Mouse (Mus musculus) frontal cortex, postnatal 25 days (tissue): Measurements from ENCODE around the gene Zfyve16.

Experiments
- DNase-seq, 2 experiments: peaks; one replicate each; pipeline ENCODE4 v3.0.0; 2022; ENCODE audit warnings: low spot score in 2 of 2

Gene Zfyve16

DNA sequence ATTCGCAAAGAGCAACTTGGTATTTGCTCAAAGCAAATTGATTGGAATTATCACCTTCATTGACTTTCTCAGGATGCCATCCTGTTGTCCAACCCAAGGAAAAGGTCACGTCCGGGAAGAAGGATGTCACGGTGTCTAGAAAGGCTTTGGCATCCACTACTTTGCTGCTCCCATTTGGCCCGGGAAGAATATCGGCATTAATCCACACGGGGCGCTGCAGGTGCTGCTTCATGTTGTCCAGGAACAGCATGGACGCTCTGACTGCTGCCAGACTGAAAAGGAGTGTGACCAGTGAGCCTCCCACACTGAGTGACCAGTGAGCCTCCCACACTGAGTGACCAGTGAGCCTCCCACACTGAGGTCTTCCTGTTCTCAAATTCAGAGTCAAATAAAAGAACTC lies 62.8 kb downstream of the Zfyve16 start:
- DNase-seq = no peak

- no peak for DNase-seq
These were observed 66.0 kb downstream of the Zfyve16 start for GRCm38 (mm10) chr13:92464698-92465097.

GRCm38 (mm10) chr13:92446872-92447271 lies 83.8 kb downstream of the Zfyve16 start:
- DNase-seq = no peak

DNA sequence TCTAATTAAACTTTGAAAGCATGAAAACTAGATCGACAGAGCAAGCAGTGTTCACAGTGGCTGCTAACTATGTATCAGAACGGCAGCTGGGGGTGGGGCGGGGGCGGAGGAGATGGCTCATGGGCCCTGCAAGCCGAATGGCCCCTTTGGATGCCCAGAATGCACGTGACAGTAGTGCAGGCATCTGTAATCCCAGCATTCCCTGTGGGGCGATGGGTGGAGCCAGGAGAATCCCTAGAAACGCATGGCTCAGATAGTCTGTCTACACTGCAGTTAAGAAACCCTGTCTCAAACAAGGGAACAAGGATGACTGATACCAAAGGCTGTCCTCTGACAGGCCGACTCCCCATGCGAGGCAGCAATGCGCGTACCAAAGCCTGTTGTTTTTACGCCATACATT lies 90.4 kb downstream of the Zfyve16 start:
- no peak for DNase-seq

DNA sequence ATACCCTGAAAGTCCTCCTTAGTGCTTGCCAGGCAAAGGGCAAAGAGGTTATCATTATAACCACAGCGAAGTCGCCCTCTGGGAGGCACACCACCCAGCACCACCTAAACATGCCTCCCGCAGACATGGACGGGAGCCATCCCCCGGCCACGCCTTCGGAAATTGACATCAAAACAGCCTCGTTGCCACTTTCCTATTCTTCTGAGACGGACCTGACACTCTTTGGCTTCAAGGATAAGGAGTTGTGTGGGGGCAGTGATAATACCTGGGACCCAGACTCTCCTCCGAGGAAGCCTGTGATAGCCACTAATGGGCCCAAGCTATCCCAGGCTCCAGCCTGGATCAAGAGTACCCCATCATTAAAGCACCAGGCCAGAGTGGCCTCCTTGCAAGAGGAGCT lies 92.0 kb downstream of the Zfyve16 start:
- DNase-seq = no peak
